Mouse (Mus musculus) heart, postnatal 14 days (tissue): ENCODE data around the gene Serpina6. TPM values are rescaled to one million over a fixed set of nuclear protein-coding genes. Genes with fewer than 3 reads are reported as not detected.

ENCODE experiments used
- total RNA-seq, 2 experiments: library from RNA; stranded (reverse); gene quantifications; 2 replicates each; pipeline ENCODE4 v1.2.3; 2021

Serpina6 gene
- total RNA-seq, 2 experiments from 2014 or later, result not detected

Other genes with a start within 250 kb of the Serpina6 start
- gene 9330161L09Rik, start 249.4 kb downstream of the Serpina6 start, total RNA-seq, result 1 to 10 TPM in 1 of 2 experiments, under 1 TPM in 1; 0.48 to 1.3 TPM
- 10 to 100 TPM; 78.8 to 86.6 TPM for gene Ddx24, start 231.4 kb downstream of the Serpina6 start, total RNA-seq
- 10 to 100 TPM; 49.7 to 84.1 TPM for gene Ifi27, start 223.0 kb downstream of the Serpina6 start, total RNA-seq
- 10 to 100 TPM in 1 of 2 experiments, 1 to 10 TPM in 1; 9.1 to 15.7 TPM for gene Ifi27l2a, start 213.5 kb downstream of the Serpina6 start, total RNA-seq
- gene Ifi27l2b, start 200.0 kb downstream of the Serpina6 start, total RNA-seq, result not detected
- gene Ppp4r4, start 124.9 kb downstream of the Serpina6 start, total RNA-seq, result under 1 TPM; 0.50 to 0.98 TPM
- not detected for gene Serpina10, start 25.8 kb downstream of the Serpina6 start, total RNA-seq
- gene Serpina16, start 18.9 kb upstream of the Serpina6 start, total RNA-seq, result not detected
- gene Serpina1f, start 38.3 kb upstream of the Serpina6 start, total RNA-seq, result not detected
- not detected for gene Serpina1d, start 116.4 kb upstream of the Serpina6 start, total RNA-seq
- under 1 TPM in 1 of 2 experiments, not detected in 1; 0.17 TPM for gene Serpina1b, start 173.2 kb upstream of the Serpina6 start, total RNA-seq
- not detected for gene Serpina1a, start 206.3 kb upstream of the Serpina6 start, total RNA-seq
- gene Serpina1c, start 247.7 kb upstream of the Serpina6 start, total RNA-seq, result not detected